Mouse (Mus musculus): ENCODE measurements around the gene Tmem43. TPM values are rescaled to one million over a fixed set of nuclear protein-coding genes. Genes with fewer than 3 reads are reported as not detected.
A peak's percentile ranks its signal among the peaks of the same experiment; 100 is the strongest.

Gene Tmem43
- polyA plus RNA-seq, 1 experiment from 2014 or later = 59.2 TPM

DNA sequence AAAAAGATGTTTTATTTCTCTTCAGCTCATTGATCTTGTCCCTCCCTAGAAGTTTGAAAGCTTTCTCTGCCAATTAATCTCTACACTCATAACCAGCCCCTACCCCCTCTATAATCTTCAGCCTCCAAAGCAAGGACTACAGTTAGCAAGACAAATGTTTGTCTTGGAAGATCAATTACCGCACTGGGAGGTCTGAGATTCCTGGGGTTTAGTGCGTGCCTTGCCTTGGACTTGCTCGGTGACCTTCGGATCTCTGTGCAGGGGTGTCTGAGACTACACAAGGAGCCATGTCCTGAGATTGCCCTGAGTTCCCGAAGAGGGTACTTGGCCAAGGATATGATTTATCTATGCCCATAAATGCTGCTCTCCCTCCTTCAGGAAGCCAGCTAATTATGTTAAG, 59.9 kb downstream of the Tmem43 start:
- ATAC-seq = peak; percentile 65
- CTCF ChIA-PET = interaction anchor here (0.9 to 1.9 kb wide), 6 partner anchors 9 to 199 kb away, joined by 3 to 16 read pairs (median 3); no protein-coding TSS in a partner anchor
- POLR2A ChIA-PET = interaction anchor here (0.5 to 1.6 kb wide), 8 partner anchors 28 to 215 kb away, joined by 3 to 8 read pairs (median 4); no protein-coding TSS in a partner anchor
- DNase-seq (ENCODE audit: low read depth, low spot score) = peak; percentile 83
- TF ChIP-seq CTCF (IDR thresholded peaks at IDR 0.05) = no peak
- in situ Hi-C loops (cut with MboI; ENCODE audit: low pct_unique_long_range_greater_than_20kb) = loop anchor here (5.0 kb wide), 2 partner anchors 39 to 214 kb away; no protein-coding TSS in a partner anchor
- H3K27me3 ChIP-seq = no peaks in the 10 kb centered on the region

DNA sequence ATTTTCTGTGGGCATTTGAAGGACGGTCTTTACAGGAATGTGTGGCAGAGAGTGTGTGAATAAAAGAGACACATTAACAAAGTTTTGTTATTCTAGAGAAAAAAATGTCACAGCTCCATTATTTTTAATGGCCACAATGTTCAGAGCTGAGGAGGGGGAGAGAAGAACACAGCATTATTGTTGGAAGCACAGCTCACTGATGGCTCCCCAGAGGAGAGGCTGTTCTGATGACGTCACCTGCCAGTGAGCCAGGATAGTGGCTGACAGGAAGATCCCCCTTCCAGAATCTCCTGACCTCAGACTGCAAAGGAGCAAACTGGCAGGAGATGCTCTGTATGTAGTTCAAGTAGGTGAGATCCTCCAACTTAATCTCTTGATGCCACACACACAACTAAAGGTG, 60.3 kb downstream of the Tmem43 start:
- DNase-seq (ENCODE audit: low read depth, low spot score) = no peak
- in situ Hi-C loops (cut with MboI; ENCODE audit: low pct_unique_long_range_greater_than_20kb) = loop anchor here (5.0 kb wide), 2 partner anchors 39 to 214 kb away; no protein-coding TSS in a partner anchor
- H3K27me3 ChIP-seq = no peaks in the 10 kb centered on the region
- ChIA-PET POLR2A (interaction anchor here (0.7 to 1.6 kb wide), 4 partner anchors 28 to 174 kb away, joined by 3 to 8 read pairs (median 3); no protein-coding TSS in a partner anchor), CTCF (interaction anchor here (1.4 to 1.9 kb wide), 4 partner anchors 20 to 198 kb away, joined by 3 to 16 read pairs (median 4); no protein-coding TSS in a partner anchor)
- peak; percentile 56 for ATAC-seq
- TF ChIP-seq CTCF (IDR thresholded peaks at IDR 0.05) = no peak

DNA sequence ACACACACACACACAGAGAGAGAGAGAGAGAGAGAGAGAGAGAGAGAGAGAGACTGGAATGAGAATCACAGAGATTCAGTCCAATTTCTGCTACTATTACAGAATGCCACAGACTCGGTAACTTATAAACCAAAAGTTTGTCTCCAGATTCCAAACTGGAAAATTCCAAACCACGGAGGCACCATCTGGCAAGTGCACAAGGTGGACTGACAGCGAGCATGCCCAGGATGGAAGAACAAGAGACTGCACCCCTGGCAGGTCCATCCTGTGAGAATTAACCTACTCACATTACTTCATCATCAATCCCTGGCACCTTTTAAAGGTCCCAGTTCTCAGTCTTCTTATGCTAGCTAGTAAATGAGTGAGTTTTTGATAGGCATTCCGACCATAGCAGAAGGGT, 60.8 kb downstream of the Tmem43 start:
- POLR2A ChIA-PET = interaction anchor here (0.9 kb wide), 1 partner anchor 27 kb away, joined by 3 read pairs; no protein-coding TSS in a partner anchor
- TF ChIP-seq CTCF (IDR thresholded peaks at IDR 0.05) = no peak
- no peak for ATAC-seq

DNA sequence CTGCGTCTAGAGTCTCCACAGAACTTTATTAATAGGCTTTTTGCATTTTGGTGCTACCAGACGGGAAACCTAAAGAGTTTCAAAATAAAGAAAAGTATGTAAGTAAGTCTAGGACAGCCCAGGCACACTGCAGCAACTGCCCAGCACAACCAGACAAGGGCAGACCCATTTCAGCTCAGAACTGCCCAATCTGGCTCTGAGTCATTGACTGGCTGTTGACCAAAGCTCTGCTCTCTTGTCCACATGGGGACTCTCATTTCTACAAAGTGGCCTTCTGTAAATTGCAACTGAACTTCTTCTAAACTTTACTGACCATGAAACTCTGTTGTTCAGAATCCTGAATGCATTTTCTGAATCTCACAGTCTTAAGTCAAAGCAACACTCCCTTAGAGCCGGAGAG, 61.7 kb downstream of the Tmem43 start:
- DNase-seq (ENCODE audit: low read depth, low spot score) (no peak), ATAC-seq (no peak)
- POLR2A ChIA-PET = interaction anchor here (0.6 kb wide), 1 partner anchor 150 kb away, joined by 7 read pairs; no protein-coding TSS in a partner anchor
- TF ChIP-seq CTCF (IDR thresholded peaks at IDR 0.05) = no peak
- CTCF ChIA-PET = interaction anchor here (0.7 to 1.4 kb wide), 3 partner anchors 14 to 27 kb away, joined by 3 to 4 read pairs (median 4); no protein-coding TSS in a partner anchor
- no peaks in the 10 kb centered on the region for H3K27me3 ChIP-seq
- in situ Hi-C loops (cut with MboI; ENCODE audit: low pct_unique_long_range_greater_than_20kb) = no loop called here

More for the DNA sequence above, 60.8 kb downstream of the Tmem43 start:
- CTCF ChIA-PET = interaction anchor here (1.4 kb wide), 2 partner anchors 19 to 54 kb away, joined by 3 read pairs; no protein-coding TSS in a partner anchor
- no peak for DNase-seq (ENCODE audit: low read depth, low spot score)
- no peaks in the 10 kb centered on the region for H3K27me3 ChIP-seq
- in situ Hi-C loops (cut with MboI; ENCODE audit: low pct_unique_long_range_greater_than_20kb) = loop anchor here (5.0 kb wide), 2 partner anchors 38 to 213 kb away; no protein-coding TSS in a partner anchor

DNA sequence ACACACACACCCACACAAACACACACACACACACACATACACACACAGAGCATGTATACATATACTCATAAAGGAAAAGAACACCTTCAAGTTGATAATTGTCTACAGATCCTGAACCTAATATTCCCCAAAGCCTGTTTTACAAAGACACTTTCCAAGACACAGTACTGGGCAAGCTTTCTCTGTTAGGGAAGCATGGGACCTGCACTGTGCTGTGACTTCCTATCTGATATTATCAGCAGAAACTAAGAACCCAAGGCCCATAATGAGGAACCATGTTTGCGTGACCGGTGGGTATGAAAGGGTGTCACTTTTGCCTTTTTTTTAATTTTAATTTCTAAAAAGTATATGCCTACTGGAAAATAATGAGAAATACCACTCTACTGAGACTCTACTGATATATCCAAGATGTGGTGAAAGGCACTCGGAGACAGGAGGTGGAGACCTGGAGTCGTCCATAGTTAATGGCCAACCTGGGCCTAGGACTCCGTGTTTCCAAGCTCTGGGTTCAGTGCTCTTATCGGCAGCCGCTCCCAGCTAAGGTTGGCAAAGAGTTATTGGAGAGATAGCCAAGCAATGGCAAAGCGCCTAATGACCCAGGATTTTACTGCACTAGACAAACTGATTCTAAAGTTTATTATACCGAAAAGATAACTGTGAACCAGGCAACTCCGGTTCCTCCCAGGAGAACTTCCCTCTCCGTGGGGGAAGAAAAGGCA, 62.7 kb downstream of the Tmem43 start:
- no peaks in the 10 kb centered on the region for H3K27me3 ChIP-seq
- no peak for TF ChIP-seq CTCF (IDR thresholded peaks at IDR 0.05)
- in situ Hi-C loops (cut with MboI; ENCODE audit: low pct_unique_long_range_greater_than_20kb) = no loop called here
- POLR2A ChIA-PET = no interaction called here
- CTCF ChIA-PET = interaction anchor here (1.4 kb wide), 2 partner anchors 13 to 15 kb away, joined by 4 read pairs; no protein-coding TSS in a partner anchor
- no peak for ATAC-seq
- DNase-seq (ENCODE audit: low read depth, low spot score) = no peak

Other genes starting within 250 kb of the Tmem43 start
- gene Wnt7a, start 62.3 kb upstream of the Tmem43 start, polyA plus RNA-seq (2021) = 10.4 TPM
- 24.0 TPM for gene Chchd4, start 157 bp upstream of the Tmem43 start, polyA plus RNA-seq (2021)
- 45.1 TPM for gene Xpc, start 42.2 kb downstream of the Tmem43 start, polyA plus RNA-seq (2021)
- gene Lsm3, start 42.2 kb downstream of the Tmem43 start, polyA plus RNA-seq (2021) = 82.6 TPM
- gene Slc6a6, start 210.3 kb downstream of the Tmem43 start, polyA plus RNA-seq (2021) = 497 TPM

Measured in Patski (cell line).